Mouse (Mus musculus) kidney, adult 2 months (tissue): ENCODE measurements around the gene 4930404H24Rik. TPM values are rescaled to one million over a fixed set of nuclear protein-coding genes. Genes with fewer than 3 reads are reported as not detected.

Experiments
- DNase-seq: peaks from one replicate; pipeline ENCODE4 v3.0.0; 2021
- H3K27ac ChIP-seq: fragments of 200-500 bp; 2 replicates; pipeline ENCODE4 v1.5.1; 2012; ENCODE audit warnings: low read depth, low read length, control low read depth, inconsistent platforms; ENCODE audit not compliant: insufficient read depth
- H3K27me3 ChIP-seq: fragments of 200-500 bp; replicated peaks from 2 replicates; pipeline ENCODE4 v1.6.1; 2012; ENCODE audit warnings: mild to moderate bottlenecking, moderate library complexity, low read length, inconsistent platforms; ENCODE audit not compliant: control insufficient read depth, insufficient read depth
- H3K36me3 ChIP-seq: fragments of 200-500 bp; 2 replicates; pipeline ENCODE4 v1.6.1; 2012; ENCODE audit warnings: mild to moderate bottlenecking, moderate library complexity, low read length, inconsistent platforms; ENCODE audit not compliant: control insufficient read depth, insufficient read depth
- H3K4me1 ChIP-seq: fragments of 200-500 bp; 2 replicates; pipeline ENCODE4 v1.6.1; 2011; ENCODE audit warnings: low read length; ENCODE audit not compliant: control insufficient read depth, insufficient read depth
- H3K4me3 ChIP-seq: fragments of 200-500 bp; 2 replicates; pipeline ENCODE4 v1.5.1; 2011; ENCODE audit warnings: mild to moderate bottlenecking, low read depth, low read length, control low read depth; ENCODE audit not compliant: insufficient read depth
- CTCF ChIP-seq: fragments of 200-500 bp; conservative IDR thresholded peaks from 2 replicates; pipeline ENCODE4 v1.5.1; 2011; ENCODE audit warnings: low read depth, mild to moderate bottlenecking, control low read depth, low read length, moderate library complexity, mixed read lengths; ENCODE audit not compliant: insufficient read depth, insufficient read length
- POLR2A ChIP-seq: fragments of 200-500 bp; IDR thresholded peaks from one replicate; pipeline ENCODE4 v1.6.1; 2011; ENCODE audit warnings: low read depth, low read length, control low read depth
- WGBS: fragments of 180-500 bp; shearing (Covaris S2); methylation state at CpG from one replicate; pipeline ENCODE4 v1.1.7; 2018; 5-methylcytosine and 5-hydroxymethylcytosine counted together
- polyA plus RNA-seq: library from polyadenylated mRNA; depleted of rRNA; stranded (reverse); fragments of >200 nt; gene quantifications from 2 replicates; pipeline ENCODE4 v1.2.3, GENCODE M21; 2012

4930404H24Rik gene
- polyA plus RNA-seq, 1 experiment: not detected

DNA sequence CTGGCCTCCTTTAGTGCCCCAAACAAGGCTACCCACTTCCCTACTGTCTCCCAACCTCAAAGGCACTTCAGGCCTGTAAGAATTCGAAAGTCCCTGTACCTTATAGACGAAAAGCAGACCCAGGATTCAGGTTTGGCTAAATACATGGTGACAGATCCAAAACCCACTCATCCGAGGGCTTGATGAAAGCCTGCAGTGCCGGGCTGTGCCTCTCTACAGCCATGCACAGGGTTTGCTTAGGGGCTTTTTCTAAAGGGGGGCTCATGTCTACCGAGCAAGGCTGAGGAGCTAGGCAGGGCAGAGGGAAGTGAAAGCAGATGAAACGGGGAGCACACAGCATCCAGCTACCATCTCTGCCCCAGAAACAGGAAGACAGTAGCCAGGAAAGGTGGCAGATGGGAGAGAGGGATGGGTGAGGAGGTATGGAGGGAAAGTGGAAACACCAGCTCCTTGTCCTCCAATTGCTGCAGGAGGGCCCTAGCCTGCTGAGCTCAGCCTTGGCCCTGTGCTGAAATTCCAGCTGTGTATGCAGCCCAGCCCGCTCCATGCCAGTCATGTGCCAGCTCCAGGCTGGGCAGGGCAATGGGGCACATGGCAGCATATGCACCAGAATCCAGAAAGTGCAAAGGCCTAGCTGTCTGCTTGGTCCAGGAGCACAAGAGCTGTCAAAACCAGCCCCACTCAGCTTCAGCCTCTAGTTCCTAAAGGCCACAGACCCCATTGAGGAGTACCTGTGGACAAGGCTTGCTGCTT is 11.3 kb upstream of the 4930404H24Rik start:
- Histone ChIP-seq H3K36me3 (no peaks in the 10 kb centered on the region), H3K27ac (no peak overlapping the region)
- TF ChIP-seq POLR2A: no peak
- no peak for TF ChIP-seq CTCF

DNA sequence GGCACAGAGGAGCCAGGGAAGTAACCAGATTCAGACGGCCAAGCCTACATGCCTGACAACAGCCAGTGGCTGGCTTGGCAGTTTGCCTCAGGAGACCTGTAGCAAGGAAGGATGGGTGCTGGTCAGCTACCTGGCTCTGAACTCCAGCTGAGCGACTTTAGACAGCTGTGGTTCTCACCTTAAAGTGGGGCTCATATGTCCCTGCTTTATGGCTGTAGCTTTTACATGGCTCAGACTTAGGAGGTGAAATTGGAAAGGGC is 10.8 kb upstream of the 4930404H24Rik start:
- WGBS: 44% methylated on average over 2 of the region's 2 CpGs
- no peak for TF ChIP-seq CTCF
- TF ChIP-seq POLR2A: no peak
- Histone ChIP-seq H3K36me3 (no peaks in the 10 kb centered on the region), H3K4me1 (peaks cover 7% of the 10 kb centered on the region; the same call in 1 of the 2 replicates), H3K4me3 (no peak overlapping the region), H3K27ac (no peak overlapping the region), H3K27me3 (no peaks in the 10 kb centered on the region)
- peak; percentile 73 for DNase-seq

More for the DNA sequence above, 11.3 kb upstream of the 4930404H24Rik start:
- Histone ChIP-seq H3K27me3 (no peaks in the 10 kb centered on the region), H3K4me1 (peaks cover 7% of the 10 kb centered on the region; the same call in 1 of the 2 replicates), H3K4me3 (no peak overlapping the region)
- DNase-seq: peak; percentile 82
- 80% methylated on average over 7 of the region's 7 CpGs for WGBS

DNA sequence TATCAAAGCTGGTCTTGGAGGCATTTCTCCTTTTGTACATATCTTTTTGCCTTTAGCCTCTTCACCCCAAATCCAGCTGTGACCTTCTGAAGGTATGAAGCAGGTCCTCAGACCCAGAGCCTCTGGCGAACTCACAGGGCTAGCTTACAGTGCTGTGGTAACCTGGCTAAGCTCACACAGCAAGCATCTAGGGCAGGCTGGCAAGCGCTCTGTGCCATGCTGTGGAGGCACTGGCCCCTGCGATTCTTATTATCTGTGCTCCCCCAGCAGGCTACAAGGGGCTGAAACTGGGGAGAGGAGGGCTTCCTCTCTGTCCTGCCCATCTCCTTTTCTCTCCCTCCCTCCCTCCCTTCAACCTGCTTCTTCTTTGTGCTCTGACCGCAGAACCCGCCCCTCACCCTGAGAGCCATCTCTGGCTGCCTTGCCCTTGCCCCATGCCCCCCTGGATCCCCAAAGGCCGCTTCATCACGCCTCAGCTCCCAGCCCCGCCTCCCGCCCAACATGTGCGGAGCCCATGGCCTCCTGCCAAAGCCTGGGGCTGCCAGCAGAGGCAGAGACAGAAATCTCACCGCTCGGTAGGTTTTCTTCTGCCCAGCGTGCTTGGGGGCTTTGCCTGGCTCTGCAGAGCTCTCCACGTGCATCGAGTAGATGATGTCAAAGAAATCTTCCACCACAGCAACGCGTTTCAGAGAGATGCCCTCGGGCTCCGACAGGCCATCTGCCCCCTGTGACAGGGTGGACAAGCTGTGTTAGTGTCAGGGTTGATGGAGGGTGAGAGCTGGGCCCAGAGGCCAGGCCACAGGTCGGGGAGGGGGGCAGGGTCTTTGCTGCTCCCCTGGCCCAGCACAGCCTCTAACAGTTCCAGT is 9.2 kb upstream of the 4930404H24Rik start:
- Histone ChIP-seq H3K36me3 (no peaks in the 10 kb centered on the region), H3K27ac (no peak overlapping the region), H3K27me3 (no peaks in the 10 kb centered on the region), H3K4me1 (peaks cover 7% of the 10 kb centered on the region; the same call in 1 of the 2 replicates), H3K4me3 (no peak overlapping the region)
- peak; percentile 78 for DNase-seq
- TF ChIP-seq CTCF (no peak), POLR2A (no peak)
- WGBS: 14% methylated on average over 20 of the region's 20 CpGs

DNA sequence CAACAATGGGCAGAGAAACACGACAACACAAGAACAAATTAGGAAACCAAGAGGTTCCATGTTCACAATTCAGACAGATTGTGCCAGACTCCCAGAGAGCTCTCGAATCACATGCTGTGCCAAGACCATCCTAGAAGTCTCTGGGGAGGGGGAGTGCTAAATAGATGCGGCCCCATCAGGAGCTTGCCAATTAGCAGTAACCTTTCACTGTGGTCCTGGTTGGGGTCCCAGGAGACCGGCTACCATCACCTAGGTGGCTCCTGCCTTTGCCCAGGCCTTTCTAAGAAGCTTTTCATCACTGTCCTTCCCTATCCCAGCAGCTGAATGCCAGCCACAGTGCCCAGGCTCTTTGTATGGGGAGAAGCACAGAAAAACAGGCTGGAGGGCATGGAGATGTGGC is 8.5 kb upstream of the 4930404H24Rik start:
- Histone ChIP-seq H3K27me3 (no peaks in the 10 kb centered on the region), H3K4me3 (no peak overlapping the region), H3K4me1 (peaks cover 7% of the 10 kb centered on the region; the same call in 1 of the 2 replicates), H3K36me3 (no peaks in the 10 kb centered on the region), H3K27ac (no peak overlapping the region)
- no peak for DNase-seq
- WGBS: 80% methylated on average over 4 of the region's 4 CpGs
- TF ChIP-seq CTCF (no peak), POLR2A (no peak)

DNA sequence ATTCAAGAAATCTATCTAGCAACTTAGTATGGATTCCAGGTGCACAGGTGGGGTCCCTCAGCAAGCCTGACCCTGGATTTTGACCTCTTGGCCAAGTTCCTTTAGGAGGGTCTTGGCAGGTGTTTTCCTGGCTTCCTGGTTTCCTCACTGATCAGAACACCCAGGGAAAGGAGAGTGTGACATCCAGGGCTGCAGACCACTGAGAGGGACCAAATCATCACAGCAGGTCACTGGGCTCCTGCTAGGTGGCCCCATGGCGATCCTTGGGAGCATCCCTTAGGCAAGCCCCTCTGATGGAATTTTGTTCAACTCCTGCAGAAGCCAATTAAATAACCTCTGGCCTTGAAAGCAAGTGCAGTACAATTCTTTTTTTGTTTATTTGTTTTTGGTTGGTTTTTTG is 2.5 kb upstream of the 4930404H24Rik start:
- H3K27me3 ChIP-seq: no peaks in the 10 kb centered on the region
- TF ChIP-seq CTCF: no peak
- no peak for TF ChIP-seq POLR2A
- no peaks in the 10 kb centered on the region for H3K36me3 ChIP-seq

DNA sequence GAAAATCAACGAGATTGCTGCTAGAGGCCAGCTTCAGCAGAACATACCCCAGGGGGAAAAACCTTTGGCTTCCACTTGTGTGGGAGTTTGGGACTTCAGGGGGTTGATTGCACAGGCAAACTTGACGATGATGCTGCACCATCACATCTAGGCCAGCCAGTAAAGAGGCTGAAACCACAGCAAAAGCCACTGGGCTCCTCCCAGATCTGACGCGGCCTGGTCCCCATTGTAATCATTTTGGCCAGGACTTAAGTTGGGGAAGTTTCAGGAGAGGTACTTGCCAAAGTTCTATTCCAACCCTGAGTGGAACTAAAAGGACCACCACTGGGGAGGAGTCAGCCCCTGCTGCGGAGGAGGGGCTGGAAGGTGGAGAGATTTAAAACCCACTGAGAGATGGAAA is 1.6 kb upstream of the 4930404H24Rik start:
- no peaks in the 10 kb centered on the region for H3K36me3 ChIP-seq
- H3K27ac ChIP-seq: no peak overlapping the region
- DNase-seq: no peak
- no peaks in the 10 kb centered on the region for H3K27me3 ChIP-seq
- WGBS: 53% methylated on average over 5 of the region's 5 CpGs
- TF ChIP-seq POLR2A (no peak), CTCF (no peak)
- no peak overlapping the region for H3K4me3 ChIP-seq
- no peaks in the 10 kb centered on the region for H3K4me1 ChIP-seq

More for the DNA sequence above, 2.5 kb upstream of the 4930404H24Rik start:
- DNase-seq: no peak
- H3K4me3 ChIP-seq: no peak overlapping the region
- no peaks in the 10 kb centered on the region for H3K4me1 ChIP-seq
- WGBS: 100% methylated on average over 1 of the region's 1 CpGs
- H3K27ac ChIP-seq: no peak overlapping the region

DNA sequence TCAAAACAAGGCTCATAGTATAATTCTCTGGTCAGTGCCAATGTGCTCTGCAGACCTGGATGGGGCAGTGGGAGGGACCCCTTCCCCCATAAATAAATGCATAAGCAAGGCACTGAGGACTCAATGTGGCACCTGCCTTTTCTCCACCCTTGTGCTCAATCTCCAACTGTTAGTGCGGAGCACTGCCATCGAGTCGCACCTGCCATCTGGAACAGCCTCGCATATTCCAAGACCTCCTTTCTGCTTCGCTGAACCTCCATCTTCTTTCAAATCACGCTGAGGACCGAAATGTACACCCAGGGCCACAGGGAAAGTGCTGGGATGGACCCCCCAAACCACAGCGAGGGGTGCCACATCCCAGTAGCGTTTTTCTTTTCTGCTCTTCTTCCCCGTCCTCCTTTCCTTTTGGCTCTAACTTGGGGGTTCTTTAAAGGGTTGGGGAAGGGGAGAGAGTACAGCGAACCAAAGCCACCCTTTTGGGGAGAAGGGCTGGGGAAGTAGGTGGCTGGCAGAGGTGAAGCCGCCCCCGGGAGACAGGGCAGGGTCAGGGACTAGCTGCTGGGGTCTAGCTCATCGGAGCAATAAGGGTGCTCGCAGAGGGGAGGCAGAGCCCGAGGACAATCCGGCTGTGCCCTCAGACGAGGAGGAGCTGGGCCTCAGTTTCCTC is 945 bp upstream of the 4930404H24Rik start:
- Histone ChIP-seq H3K27ac (no peak overlapping the region), H3K36me3 (no peaks in the 10 kb centered on the region), H3K4me1 (no peaks in the 10 kb centered on the region), H3K27me3 (no peaks in the 10 kb centered on the region), H3K4me3 (peak overlapping the region; percentile 65)
- DNase-seq: no peak
- TF ChIP-seq CTCF (no peak), POLR2A (no peak)
- WGBS: 28% methylated on average over 18 of the region's 18 CpGs
